Mouse (Mus musculus): ENCODE measurements at regions not wholly inside any gene's neighbourhood (a gene's known extent, or its start where the extent isn't known, plus 50 kb on each side); places are given as distances from the start of the nearest gene placed in this dataset.

GRCm38 (mm10) chr1:69466534-69467275 lies 220.3 kb downstream of the Ikzf2 start:
- TF ChIP-seq CTCF (IDR thresholded peaks at IDR 0.05; ENCODE audit: low read depth) (no peak), EP300 (IDR thresholded peaks at IDR 0.05; ENCODE audit: low read depth) (no peak; the same call in 1 of the 2 replicates)
